Mouse (Mus musculus): Measurements from ENCODE around the gene Dap3. TPM values are rescaled to one million over a fixed set of nuclear protein-coding genes. Genes with fewer than 3 reads are reported as not detected.

Dap3 gene
- polyA plus RNA-seq (2014; fragmentation: Illumina TruSeq; extraction: RNeasy Lipid Tissue Mini Kit (QIAGEN cat#74804); ENCODE audit: low read depth, low replicate concordance): 106 TPM

DNA sequence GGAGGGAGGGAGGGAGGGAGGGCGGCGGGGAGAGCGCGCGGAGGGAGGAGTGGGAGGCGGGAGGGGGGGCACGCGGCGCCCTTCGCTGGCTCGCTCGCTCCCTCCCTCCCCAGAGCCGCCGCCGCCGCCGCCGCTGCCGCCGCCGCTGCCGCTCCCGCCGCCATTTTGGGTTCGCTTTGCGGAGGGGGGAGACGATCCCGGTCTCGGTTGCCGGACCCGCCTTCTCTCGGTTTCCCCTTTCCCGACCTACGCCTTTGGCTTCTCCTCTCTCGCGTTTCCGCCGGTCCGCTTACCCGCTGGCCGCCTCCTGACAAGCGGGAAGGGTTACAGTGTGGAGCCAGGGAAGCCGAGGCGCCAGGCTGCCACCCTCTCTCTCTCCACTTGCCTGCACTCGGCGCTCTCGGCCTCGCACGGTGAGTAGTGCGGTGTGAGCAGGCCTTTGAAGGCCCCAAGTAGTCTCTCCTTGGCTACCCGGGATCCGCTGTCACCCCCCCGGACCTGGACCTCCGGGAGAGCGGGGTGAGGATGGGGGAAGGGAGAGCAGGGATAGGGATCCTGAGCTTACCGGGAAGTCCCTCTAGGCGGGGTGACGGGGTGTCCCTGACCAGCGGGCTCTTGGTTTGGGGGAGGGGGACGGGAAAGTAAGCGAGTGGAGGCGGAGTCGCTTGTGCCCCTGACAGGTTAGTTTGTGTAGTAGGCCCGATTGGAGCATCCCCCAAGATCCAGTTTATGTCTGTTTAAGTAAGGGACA, at the start of gene Dap3, which contains the start of gene Ash1l:
Gene Dap3 (minus strand): TSS at position 606 of the 751 bp plus-strand sequence.
Gene Ash1l (plus strand): TSS at position 47 of the 751 bp plus-strand sequence.

DNA sequence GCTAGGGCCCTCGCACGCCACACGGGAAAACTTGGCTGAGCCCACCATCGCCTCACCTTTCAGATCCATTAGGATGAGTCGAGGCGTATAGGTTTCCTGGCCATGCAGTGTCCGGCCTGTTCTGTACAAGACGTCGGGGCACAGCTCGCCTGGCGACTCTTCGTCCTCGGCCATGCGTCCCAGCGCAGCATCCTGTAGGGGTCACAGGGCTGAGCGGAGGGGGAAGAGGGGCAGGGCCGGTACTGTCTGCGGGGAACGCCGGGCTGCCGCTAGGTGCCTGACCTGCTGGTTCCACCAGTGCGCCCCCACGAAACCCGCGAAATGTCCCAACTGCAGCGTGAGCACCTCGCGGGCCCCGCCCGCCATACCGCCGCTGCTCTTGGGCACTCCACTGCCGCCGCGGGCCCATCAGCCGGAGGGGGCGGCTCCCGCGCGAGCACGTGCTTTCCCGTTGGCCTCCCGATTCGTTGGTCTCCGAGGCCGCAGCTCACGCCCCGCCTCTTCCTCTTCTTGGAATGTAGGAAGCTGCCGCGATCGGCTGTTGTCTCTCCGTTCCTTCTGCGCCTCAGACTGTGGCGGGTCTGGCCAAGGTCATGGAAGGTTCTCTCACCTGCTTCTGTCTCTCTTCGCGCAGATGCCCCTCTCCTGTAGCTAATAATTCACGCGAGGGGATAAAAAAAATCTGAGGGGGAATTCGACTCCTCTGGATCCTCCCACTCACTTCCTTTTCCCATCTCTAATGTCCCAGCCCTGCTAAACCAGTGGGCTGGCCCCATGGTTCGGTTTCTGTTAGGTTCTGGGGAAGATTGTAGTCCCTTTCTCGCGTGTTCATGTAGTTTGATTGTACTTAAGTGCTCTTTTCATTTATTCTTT, 37.2 kb downstream of the Dap3 start, which contains the start of gene Msto1:
Gene Msto1 (minus strand): TSS at position 489 of the 873 bp plus-strand sequence.

Other genes starting within 250 kb of the Dap3 start
- 11.8 TPM for gene Rit1, start 234.3 kb downstream of the Dap3 start, polyA plus RNA-seq (2014; fragmentation: Illumina TruSeq; extraction: RNeasy Lipid Tissue Mini Kit (QIAGEN cat#74804); ENCODE audit: low read depth, low replicate concordance)
- 24.0 TPM for gene Syt11, start 176.0 kb downstream of the Dap3 start, polyA plus RNA-seq (2014; fragmentation: Illumina TruSeq; extraction: RNeasy Lipid Tissue Mini Kit (QIAGEN cat#74804); ENCODE audit: low read depth, low replicate concordance)
- 8.4 TPM for gene Gon4l, start 116.0 kb downstream of the Dap3 start, polyA plus RNA-seq (2014; fragmentation: Illumina TruSeq; extraction: RNeasy Lipid Tissue Mini Kit (QIAGEN cat#74804); ENCODE audit: low read depth, low replicate concordance)
- 1.1 TPM for gene Msto1, start 37.2 kb downstream of the Dap3 start, polyA plus RNA-seq (2014; fragmentation: Illumina TruSeq; extraction: RNeasy Lipid Tissue Mini Kit (QIAGEN cat#74804); ENCODE audit: low read depth, low replicate concordance)
- gene Ash1l, start 559 bp downstream of the Dap3 start, polyA plus RNA-seq (2014; fragmentation: Illumina TruSeq; extraction: RNeasy Lipid Tissue Mini Kit (QIAGEN cat#74804); ENCODE audit: low read depth, low replicate concordance): 40.4 TPM
- 5.8 TPM for gene Rusc1, start 142.1 kb upstream of the Dap3 start, polyA plus RNA-seq (2014; fragmentation: Illumina TruSeq; extraction: RNeasy Lipid Tissue Mini Kit (QIAGEN cat#74804); ENCODE audit: low read depth, low replicate concordance)
- not detected for gene Gm43738, start 149.9 kb upstream of the Dap3 start, polyA plus RNA-seq (2014; fragmentation: Illumina TruSeq; extraction: RNeasy Lipid Tissue Mini Kit (QIAGEN cat#74804); ENCODE audit: low read depth, low replicate concordance)
- 6.4 TPM for gene Fdps, start 150.8 kb upstream of the Dap3 start, polyA plus RNA-seq (2014; fragmentation: Illumina TruSeq; extraction: RNeasy Lipid Tissue Mini Kit (QIAGEN cat#74804); ENCODE audit: low read depth, low replicate concordance)
- 10.3 TPM for gene Pklr, start 185.0 kb upstream of the Dap3 start, polyA plus RNA-seq (2014; fragmentation: Illumina TruSeq; extraction: RNeasy Lipid Tissue Mini Kit (QIAGEN cat#74804); ENCODE audit: low read depth, low replicate concordance)
- not detected for gene Hcn3, start 209.0 kb upstream of the Dap3 start, polyA plus RNA-seq (2014; fragmentation: Illumina TruSeq; extraction: RNeasy Lipid Tissue Mini Kit (QIAGEN cat#74804); ENCODE audit: low read depth, low replicate concordance)
- 6.5 TPM for gene Clk2, start 213.6 kb upstream of the Dap3 start, polyA plus RNA-seq (2014; fragmentation: Illumina TruSeq; extraction: RNeasy Lipid Tissue Mini Kit (QIAGEN cat#74804); ENCODE audit: low read depth, low replicate concordance)
- 7.7 TPM for gene Scamp3, start 226.3 kb upstream of the Dap3 start, polyA plus RNA-seq (2014; fragmentation: Illumina TruSeq; extraction: RNeasy Lipid Tissue Mini Kit (QIAGEN cat#74804); ENCODE audit: low read depth, low replicate concordance)
- not detected for gene Fam189b, start 232.0 kb upstream of the Dap3 start, polyA plus RNA-seq (2014; fragmentation: Illumina TruSeq; extraction: RNeasy Lipid Tissue Mini Kit (QIAGEN cat#74804); ENCODE audit: low read depth, low replicate concordance)